8 mouse cellular contexts compared by ENCODE assay signal in genomic region chr5:31696971-31697643, GRCm38 (mm10). TPM values are rescaled to one million over a fixed set of nuclear protein-coding genes. Genes with fewer than 3 reads are reported as not detected.
DNase-seq lines count a peak whose midpoint lies in the region; ATAC-seq lines count a peak whose summit lies in the region.

Gene Rbks, minus strand, starts transcription at chr5:31697627.

- H3K79me2 ChIP-seq in macrophage (ENCODE audit: inconsistent target): peaks cover 52% of the 10 kb centered on the region; the same call in 1 of the 2 replicates

- peak within 1 kb of the TSS; percentile 71 for H3K4me2 ChIP-seq in kidney, embryonic 14.5 days (replicated peaks; ENCODE audit: low read depth, low read length)

- no peaks in the 10 kb centered on the region for H3K27me3 ChIP-seq in kidney, embryonic 14.5 days (ENCODE audit: control insufficient read depth, insufficient read depth, low read length)

- H3K9ac ChIP-seq in kidney, embryonic 14.5 days (ENCODE audit: low read depth, low read length): peak within 1 kb of the TSS; percentile 84

- intact Hi-C loops in left cerebral cortex, postnatal 14 days (cut with DNase I): loop anchor here (5.0 kb wide), 1 partner anchor 100 kb away; the partner anchor contains the start of gene Mrpl33

- ATAC-seq in kidney, embryonic 14.5 days (ENCODE audit: low FRiP score, low TSS enrichment): peak; percentile 22
- no peak for ATAC-seq in activated CD4-positive, CD25-positive, alpha-beta regulatory T cell, adult 4 months
- ATAC-seq in granulocyte monocyte progenitor cell, adult 5-6 weeks (replicated peaks; ENCODE audit: poor library complexity, severe bottlenecking): peak; percentile 60

- peaks cover 5% of the 10 kb centered on the region; the same call in 1 of the 2 replicates for H3K4me1 ChIP-seq in kidney, embryonic 14.5 days (ENCODE audit: control insufficient read depth, insufficient read depth, low read length)

- WGBS in kidney, embryonic 14.5 days: 6% methylated on average over 18 of the region's 18 CpGs
- 3% methylated on average over 18 of the region's 18 CpGs for WGBS in macrophage (ENCODE audit: missing documents)

- H3K9me3 ChIP-seq in kidney, embryonic 14.5 days (ENCODE audit: control insufficient read depth, low read length): no peaks in the 10 kb centered on the region

- H3K27ac ChIP-seq in kidney, embryonic 14.5 days (ENCODE audit: low read depth, low read length): peak within 1 kb of the TSS; percentile 92
- H3K27ac ChIP-seq in macrophage: peak within 1 kb of the TSS; percentile 94

- DNase-seq in kidney, adult 8-10 months: no peak
- DNase-seq in layer of hippocampus, adult 11-12 months (ENCODE audit: low spot score): no peak
- DNase-seq in embryo, embryonic 9.5 days (ENCODE audit: extremely low spot score): no peak
- no peak for DNase-seq in left cerebral cortex, postnatal 14 days (ENCODE audit: low spot score in 2 of 2)

- peak within 1 kb of the TSS; percentile 79 for H3K4me3 ChIP-seq in kidney, embryonic 14.5 days (ENCODE audit: low read length)
- peak within 1 kb of the TSS; percentile 81 for H3K4me3 ChIP-seq in macrophage (ENCODE audit: inconsistent target)

- H3K36me3 ChIP-seq in kidney, embryonic 14.5 days (ENCODE audit: control insufficient read depth, insufficient read depth, low read length): no peaks in the 10 kb centered on the region; the same call in 1 of the 2 replicates
- no peaks in the 10 kb centered on the region; the same call in 1 of the 2 replicates for H3K36me3 ChIP-seq in macrophage (ENCODE audit: inconsistent target)

RNA-seq across cellular contexts. Expression of gene Rbks, which starts in this region (rescaled TPM):
- 3.1 and 3.2 TPM in 2 replicates for polyA plus RNA-seq in kidney, embryonic 14.5 days (2014; fragmentation: Nextera tagmentation; extraction: Ambion mirVana)
- polyA plus RNA-seq in activated CD4-positive, CD25-positive, alpha-beta regulatory T cell, adult 4 months (2017; shearing (Covaris generic)): 10 to 100 TPM; 16.9 to 18.2 TPM
- total RNA-seq in granulocyte monocyte progenitor cell, adult 5-6 weeks (2014; fragmentation: Nextera tagmentation): 22.9 and 33.9 TPM in 2 replicates
- 22.4 and 28.9 TPM in 2 replicates for total RNA-seq in granulocyte monocyte progenitor cell, adult 5-6 weeks (2017)
- total RNA-seq in macrophage (2018; cell fraction: chromatin; rRNA removed): 10 to 100 TPM in 20 of 26 experiments, 1 to 10 TPM in 6; 4.0 to 32.5 (median 20.2) TPM
- 10 to 100 TPM in 24 of 26 experiments, 1 to 10 TPM in 2; 9.5 to 15.1 (median 12.4) TPM for total RNA-seq in macrophage (2018; cell fraction: cytosol; rRNA removed)
- 10 to 100 TPM in 17 of 26 experiments, 1 to 10 TPM in 9; 2.6 to 34.1 (median 15.2) TPM for total RNA-seq in macrophage (2018; cell fraction: nucleus; rRNA removed)
- 11.0 to 13.3 TPM (median 12.2 TPM) in 3 replicates for polyA plus RNA-seq in macrophage (2018)
- total RNA-seq in left cerebral cortex, postnatal 14 days (2021): 1 to 10 TPM; 2.5 to 4.0 TPM

Comparison
In these comparisons a context has a peak if more than half of its experiments do, and no peak if none do; other contexts are left out.
1. RNA of gene Rbks (total RNA-seq): 22.4 to 33.9 TPM in granulocyte monocyte progenitor cell, adult 5-6 weeks; 2.5 to 4.0 TPM in left cerebral cortex, postnatal 14 days; every median in the first group is over 4 times any median in the second.